Mouse (Mus musculus): Measurements from ENCODE around the gene Pnpt1. TPM values are rescaled to one million over a fixed set of nuclear protein-coding genes. Genes with fewer than 3 reads are reported as not detected.

The Pnpt1 gene
- total RNA-seq, 1 experiment from 2014 or later = 29.2 TPM

Other genes with a start within 250 kb of the Pnpt1 start
- 124 to 185 TPM (median 144 TPM) in 3 replicates for gene Ppp4r3b, start 42.1 kb downstream of the Pnpt1 start, total RNA-seq (2017)
- gene Cfap36, start 116.7 kb downstream of the Pnpt1 start, total RNA-seq (2017) = 39.9 to 44.9 TPM (median 41.7 TPM) in 3 replicates
- gene Ccdc88a, start 242.9 kb downstream of the Pnpt1 start, total RNA-seq (2017) = 81.2 to 113 TPM (median 90.3 TPM) in 3 replicates

Measured in monocyte, adult 5-6 weeks (primary cell).